Mouse (Mus musculus) liver, embryonic 14.5 days (tissue): ENCODE data around the gene Inpp5b.
"Not testable (repeated sequence)": the region's sequence is repeated elsewhere in the genome, so short reads cannot be mapped to it uniquely, and the experiment has no call there.

Experiments
- CTCF ChIP-seq: IDR thresholded peaks from 2 replicates; pipeline ENCODE4 v1.5.1; 2016; ENCODE audit warnings: antibody characterized with exemption, low read depth, control low read depth
- EP300 ChIP-seq: IDR thresholded peaks from 2 replicates; pipeline ENCODE4 v1.6.1; 2016; ENCODE audit warnings: antibody characterized with exemption, low read depth

DNA sequence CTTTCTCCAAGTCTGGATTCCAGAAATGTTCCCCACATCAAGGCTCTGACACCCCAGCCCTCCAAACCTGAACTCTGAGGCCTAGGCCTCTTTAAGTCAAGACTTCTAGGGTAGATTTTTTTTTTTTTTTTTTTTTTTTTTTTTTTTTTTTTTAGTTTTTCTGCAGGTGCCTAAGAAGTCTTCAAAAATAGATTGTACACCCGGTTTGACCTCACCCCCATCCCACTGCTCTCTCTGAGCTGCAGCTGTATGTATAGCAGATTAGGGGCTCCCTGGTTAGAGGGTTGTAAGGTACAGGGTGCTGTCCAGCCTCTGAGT lies 33.5 kb upstream of the Inpp5b start:
- not testable (repeated sequence) for TF ChIP-seq CTCF, EP300
